Mouse (Mus musculus): ENCODE measurements around the gene Cers4. TPM values are rescaled to one million over a fixed set of nuclear protein-coding genes. Genes with fewer than 3 reads are reported as not detected.

Gene Cers4
- total RNA-seq (2014; rRNA removed; ENCODE audit: low replicate concordance) (75.9 and 78.8 TPM in 2 replicates), polyA plus RNA-seq (2015; fragmentation: Nextera tagmentation; extraction: Ambion mirVana) (60.4 and 62.5 TPM in 2 replicates)

GRCm38 (mm10) chr8:4492851-4493685, at the start of gene Cers4:
Gene Cers4 (plus strand): TSS chr8:4493026.
- Histone ChIP-seq H3K4me1 (ENCODE audit: control insufficient read depth, insufficient read depth) (peaks cover 11% of the 10 kb centered on the region), H3K27ac (ENCODE audit: low read depth) (peak within 1 kb of the TSS; percentile 88), H3K9me3 (replicated peaks; ENCODE audit: control insufficient read depth, low read length) (no peaks in the 10 kb centered on the region), H3K4me2 (ENCODE audit: low read depth, low read length) (peak within 1 kb of the TSS; percentile 78), H3K4me3 (ENCODE audit: low read depth, low read length) (peak within 1 kb of the TSS; percentile 65), H3K9ac (replicated peaks; ENCODE audit: low read depth, low read length) (peak within 1 kb of the TSS; percentile 58), H3K36me3 (replicated peaks; ENCODE audit: control insufficient read depth, insufficient read depth, low read length) (no peaks in the 10 kb centered on the region), H3K27me3 (ENCODE audit: control insufficient read depth, insufficient read depth, low read length) (no peaks in the 10 kb centered on the region)
- TF ChIP-seq EP300 (IDR thresholded peaks at IDR 0.05; ENCODE audit: low read depth) = peak; percentile 62; the same call in 1 of the 2 replicates
- no peak for TF ChIP-seq CTCF (IDR thresholded peaks at IDR 0.05; ENCODE audit: low read depth)
- peak; percentile 85 for DNase-seq (ENCODE audit: low spot score)
- peak; percentile 91 for ATAC-seq (ENCODE audit: insufficient read depth, low read depth)
- WGBS = 1% methylated on average over 38 of the region's 39 CpGs

DNA sequence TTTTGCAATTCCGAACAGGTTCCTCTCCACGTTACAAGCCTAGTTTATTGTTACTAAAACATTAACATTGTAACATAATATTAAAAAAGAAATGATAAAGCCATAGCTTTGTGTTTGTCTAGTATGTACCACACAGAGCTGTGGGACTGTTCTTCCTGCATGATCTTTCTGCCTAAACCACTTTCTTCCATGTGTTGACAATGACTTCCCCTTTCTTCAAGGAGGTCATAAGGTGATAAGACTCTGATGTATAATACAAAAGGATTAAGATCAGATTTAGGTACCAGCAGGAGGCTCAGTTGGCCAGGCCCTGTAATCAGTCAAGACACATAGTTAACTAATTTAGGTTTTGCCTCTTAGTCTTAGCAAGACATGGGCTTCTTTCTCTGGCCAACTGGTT, 34.7 kb upstream of the Cers4 start:
- ATAC-seq (ENCODE audit: insufficient read depth, low read depth) (no peak), DNase-seq (ENCODE audit: low spot score) (no peak)
- TF ChIP-seq EP300 (IDR thresholded peaks at IDR 0.05; ENCODE audit: low read depth) = no peak
- TF ChIP-seq CTCF (IDR thresholded peaks at IDR 0.05; ENCODE audit: low read depth) = no peak
- H3K9ac ChIP-seq (replicated peaks; ENCODE audit: low read depth, low read length) = no peak overlapping the region
- no peak overlapping the region for H3K4me3 ChIP-seq (ENCODE audit: low read depth, low read length)
- H3K9me3 ChIP-seq (replicated peaks; ENCODE audit: control insufficient read depth, low read length) = no peaks in the 10 kb centered on the region
- H3K36me3 ChIP-seq (replicated peaks; ENCODE audit: control insufficient read depth, insufficient read depth, low read length) = no peaks in the 10 kb centered on the region
- no peak overlapping the region for H3K27ac ChIP-seq (ENCODE audit: low read depth)
- H3K27me3 ChIP-seq (ENCODE audit: control insufficient read depth, insufficient read depth, low read length) = no peaks in the 10 kb centered on the region
- no peak overlapping the region for H3K4me2 ChIP-seq (ENCODE audit: low read depth, low read length)
- H3K4me1 ChIP-seq (ENCODE audit: control insufficient read depth, insufficient read depth) = no peaks in the 10 kb centered on the region
- WGBS = 73% methylated on average over 2 of the region's 2 CpGs

DNA sequence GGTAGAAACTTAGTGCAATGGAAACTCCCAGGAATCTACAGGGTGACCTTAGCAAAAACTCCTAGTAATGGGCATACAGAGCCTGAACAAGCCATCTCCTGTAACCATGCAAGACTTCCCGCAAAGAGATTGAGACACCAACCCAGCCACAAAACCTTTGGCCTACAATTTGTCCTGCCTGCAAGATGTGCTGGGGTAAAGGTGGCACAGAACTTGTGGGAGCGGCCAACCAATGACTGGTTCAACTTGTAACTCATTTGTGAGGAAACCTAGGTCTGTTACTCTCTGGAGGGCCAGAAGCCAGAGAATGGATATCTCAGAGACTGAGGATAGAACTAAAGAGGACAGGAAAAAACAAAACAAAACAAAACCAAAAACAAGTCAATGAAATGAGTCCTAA, 29.8 kb upstream of the Cers4 start:
- H3K9ac ChIP-seq (replicated peaks; ENCODE audit: low read depth, low read length) = no peak overlapping the region
- H3K27ac ChIP-seq (ENCODE audit: low read depth) = no peak overlapping the region
- TF ChIP-seq EP300 (IDR thresholded peaks at IDR 0.05; ENCODE audit: low read depth) (no peak), CTCF (IDR thresholded peaks at IDR 0.05; ENCODE audit: low read depth) (no peak)
- H3K9me3 ChIP-seq (replicated peaks; ENCODE audit: control insufficient read depth, low read length) = no peaks in the 10 kb centered on the region
- 80% methylated on average over 2 of the region's 2 CpGs for WGBS
- no peaks in the 10 kb centered on the region for H3K36me3 ChIP-seq (replicated peaks; ENCODE audit: control insufficient read depth, insufficient read depth, low read length)
- ATAC-seq (ENCODE audit: insufficient read depth, low read depth) (no peak), DNase-seq (ENCODE audit: low spot score) (no peak)
- no peak overlapping the region for H3K4me3 ChIP-seq (ENCODE audit: low read depth, low read length)
- no peak overlapping the region for H3K4me2 ChIP-seq (ENCODE audit: low read depth, low read length)
- no peaks in the 10 kb centered on the region for H3K27me3 ChIP-seq (ENCODE audit: control insufficient read depth, insufficient read depth, low read length)
- no peaks in the 10 kb centered on the region for H3K4me1 ChIP-seq (ENCODE audit: control insufficient read depth, insufficient read depth)

GRCm38 (mm10) chr8:4474419-4475187, 18.2 kb upstream of the Cers4 start:
- WGBS = 63% methylated on average over 7 of the region's 7 CpGs
- ATAC-seq (ENCODE audit: insufficient read depth, low read depth) = no peak

GRCm38 (mm10) chr8:4481154-4481553, 11.7 kb upstream of the Cers4 start:
- ATAC-seq (ENCODE audit: insufficient read depth, low read depth) = no peak

More at GRCm38 (mm10) chr8:4474419-4475187, 18.2 kb upstream of the Cers4 start:
- no peaks in the 10 kb centered on the region for H3K36me3 ChIP-seq (replicated peaks; ENCODE audit: control insufficient read depth, insufficient read depth, low read length)
- H3K27me3 ChIP-seq (ENCODE audit: control insufficient read depth, insufficient read depth, low read length) = no peaks in the 10 kb centered on the region
- H3K4me3 ChIP-seq (ENCODE audit: low read depth, low read length) = no peak overlapping the region
- no peaks in the 10 kb centered on the region for H3K4me1 ChIP-seq (ENCODE audit: control insufficient read depth, insufficient read depth)
- H3K4me2 ChIP-seq (ENCODE audit: low read depth, low read length) = no peak overlapping the region
- TF ChIP-seq EP300 (IDR thresholded peaks at IDR 0.05; ENCODE audit: low read depth) (no peak), CTCF (IDR thresholded peaks at IDR 0.05; ENCODE audit: low read depth) (no peak)
- no peak for DNase-seq (ENCODE audit: low spot score)
- H3K27ac ChIP-seq (ENCODE audit: low read depth) = no peak overlapping the region
- no peaks in the 10 kb centered on the region for H3K9me3 ChIP-seq (replicated peaks; ENCODE audit: control insufficient read depth, low read length)
- H3K9ac ChIP-seq (replicated peaks; ENCODE audit: low read depth, low read length) = no peak overlapping the region

More at GRCm38 (mm10) chr8:4481154-4481553, 11.7 kb upstream of the Cers4 start:
- H3K27ac ChIP-seq (ENCODE audit: low read depth) = no peak overlapping the region
- no peaks in the 10 kb centered on the region for H3K4me1 ChIP-seq (ENCODE audit: control insufficient read depth, insufficient read depth)
- no peak for TF ChIP-seq EP300 (IDR thresholded peaks at IDR 0.05; ENCODE audit: low read depth)
- TF ChIP-seq CTCF (IDR thresholded peaks at IDR 0.05; ENCODE audit: low read depth) = no peak
- no peak for DNase-seq (ENCODE audit: low spot score)
- no peaks in the 10 kb centered on the region for H3K9me3 ChIP-seq (replicated peaks; ENCODE audit: control insufficient read depth, low read length)
- no peaks in the 10 kb centered on the region for H3K36me3 ChIP-seq (replicated peaks; ENCODE audit: control insufficient read depth, insufficient read depth, low read length)
- H3K27me3 ChIP-seq (ENCODE audit: control insufficient read depth, insufficient read depth, low read length) = no peaks in the 10 kb centered on the region
- H3K9ac ChIP-seq (replicated peaks; ENCODE audit: low read depth, low read length) = no peak overlapping the region
- 84% methylated on average over 4 of the region's 4 CpGs for WGBS
- no peak overlapping the region for H3K4me2 ChIP-seq (ENCODE audit: low read depth, low read length)
- no peak overlapping the region for H3K4me3 ChIP-seq (ENCODE audit: low read depth, low read length)

All from heart, postnatal 0 days (tissue).